Comparison of ENCODE assay signal across 20 mouse cellular contexts in the genomic region with DNA sequence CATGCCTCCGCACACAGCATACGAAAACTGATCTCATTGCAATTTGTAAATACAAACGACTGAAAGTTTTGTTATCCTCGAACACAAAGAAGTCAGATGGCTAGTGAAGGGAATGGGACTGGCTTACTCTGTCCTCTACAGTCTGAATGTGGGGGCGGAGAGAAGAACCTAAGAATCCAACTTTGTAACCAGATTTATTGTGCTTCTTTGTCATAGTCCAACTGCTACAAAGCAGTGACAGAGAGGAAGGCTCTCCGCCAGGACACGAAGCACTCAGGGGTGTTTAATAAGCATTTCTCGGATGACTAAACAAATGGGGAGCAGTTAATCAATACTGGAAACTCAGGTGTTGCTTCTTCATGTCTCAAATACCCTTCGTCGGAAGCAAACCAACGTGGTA. TPM values are rescaled to one million over a fixed set of nuclear protein-coding genes. Genes with fewer than 3 reads are reported as not detected.
DNase-seq lines count a peak whose midpoint lies in the region; ATAC-seq and TF ChIP-seq lines count a peak whose summit lies in the region.
"Had no signal": no experiment of that assay in that cellular context is flagged by ENCODE, and none has a peak within 500 bp of the region (broad histone marks: within the 10 kb centered on the region; RNA-seq: fewer than 3 reads in every experiment).

No protein-coding gene starts in this region.

- 0 out of 2 replicates have a peak, but pooled peaks have one; percentile 18 for ATAC-seq in forebrain, embryonic 16.5 days
- ATAC-seq in forebrain, embryonic 12.5 days (ENCODE audit: low FRiP score), result no peak
- peak; percentile 50; the same call in 1 of the 2 replicates for ATAC-seq in neural tube, embryonic 14.5 days (ENCODE audit: low read depth)
- ATAC-seq: activated CD4-positive, CD25-positive, alpha-beta regulatory T cell, adult 4 months; forebrain, embryonic 13.5 days; Patski had no signal

- no peak overlapping the region for H3K4me2 ChIP-seq in forebrain, embryonic 16.5 days (ENCODE audit: low read length)
- no peak overlapping the region for H3K4me2 ChIP-seq in forebrain, embryonic 12.5 days
- H3K4me2 ChIP-seq in neural tube, embryonic 14.5 days (ENCODE audit: low read depth, low read length), result no peak overlapping the region
- H3K4me2 ChIP-seq: embryonic facial prominence, embryonic 13.5 days; forebrain, embryonic 13.5 days; heart, embryonic 15.5 days; hindbrain, embryonic 13.5 days had no signal

- no peaks in the 10 kb centered on the region for H3K9me3 ChIP-seq in forebrain, embryonic 16.5 days (ENCODE audit: control insufficient read depth, low read length)
- no peaks in the 10 kb centered on the region for H3K9me3 ChIP-seq in forebrain, embryonic 12.5 days
- no peaks in the 10 kb centered on the region for H3K9me3 ChIP-seq in neural tube, embryonic 14.5 days (ENCODE audit: control insufficient read depth, low read length)
- H3K9me3 ChIP-seq: embryonic facial prominence, embryonic 13.5 days; forebrain, embryonic 13.5 days; heart, embryonic 10.5 days; heart, embryonic 15.5 days; hindbrain, embryonic 13.5 days had no signal

- no peaks in the 10 kb centered on the region for H3K27me3 ChIP-seq in forebrain, embryonic 16.5 days (replicated peaks; ENCODE audit: control insufficient read depth, insufficient read depth, low read length)
- H3K27me3 ChIP-seq in forebrain, embryonic 12.5 days, result no peaks in the 10 kb centered on the region
- H3K27me3 ChIP-seq in neural tube, embryonic 14.5 days (ENCODE audit: control insufficient read depth, insufficient read depth, low read length), result no peaks in the 10 kb centered on the region
- H3K27me3 ChIP-seq: embryonic facial prominence, embryonic 13.5 days; forebrain, embryonic 13.5 days; heart, embryonic 15.5 days; hindbrain, embryonic 13.5 days; Patski had no signal

- H3K4me3 ChIP-seq in forebrain, embryonic 16.5 days (replicated peaks; ENCODE audit: low read length), result no peak overlapping the region
- no peak overlapping the region for H3K4me3 ChIP-seq in forebrain, embryonic 12.5 days (replicated peaks)
- no peak overlapping the region for H3K4me3 ChIP-seq in layer of hippocampus, adult 2 months
- no peak overlapping the region for H3K4me3 ChIP-seq in neural tube, embryonic 14.5 days (ENCODE audit: low read depth, low read length)
- H3K4me3 ChIP-seq: embryonic facial prominence, embryonic 13.5 days; forebrain, embryonic 13.5 days; heart, embryonic 10.5 days; heart, embryonic 15.5 days; hindbrain, embryonic 13.5 days had no signal

- H3K9ac ChIP-seq in forebrain, embryonic 16.5 days (replicated peaks; ENCODE audit: low read depth, low read length), result no peak overlapping the region
- H3K9ac ChIP-seq in forebrain, embryonic 12.5 days, result no peak overlapping the region
- no peak overlapping the region for H3K9ac ChIP-seq in neural tube, embryonic 14.5 days (replicated peaks; ENCODE audit: low read depth, low read length)
- H3K9ac ChIP-seq: embryonic facial prominence, embryonic 13.5 days; forebrain, embryonic 13.5 days; heart, embryonic 15.5 days; hindbrain, embryonic 13.5 days had no signal

- DNase-seq in layer of hippocampus, adult 2 months (ENCODE audit: low spot score in 2 of 2), result no peak
- no peak for DNase-seq in layer of hippocampus, adult 9-10 months (ENCODE audit: low spot score)
- DNase-seq in Muller cell, postnatal 12 days (ENCODE audit: inconsistent ontology term), result peak; percentile 61
- no peak for DNase-seq in adrenal gland, postnatal 4 days (ENCODE audit: low spot score in 2 of 2)
- DNase-seq: adrenal gland, postnatal 14 days; cerebellum, adult 8-10 months; cerebellum, postnatal 25 days; gastrocnemius, postnatal 10 days; heart, adult 18-20 months; heart, postnatal 14 days had no signal

- no peaks in the 10 kb centered on the region; the same call in 1 of the 2 replicates for H3K36me3 ChIP-seq in forebrain, embryonic 16.5 days (ENCODE audit: control insufficient read depth, insufficient read depth)
- no peaks in the 10 kb centered on the region for H3K36me3 ChIP-seq in forebrain, embryonic 12.5 days (replicated peaks)
- H3K36me3 ChIP-seq in neural tube, embryonic 14.5 days (ENCODE audit: control insufficient read depth, insufficient read depth, low read length), result no peaks in the 10 kb centered on the region
- H3K36me3 ChIP-seq: embryonic facial prominence, embryonic 13.5 days; heart, embryonic 10.5 days; heart, embryonic 15.5 days; hindbrain, embryonic 13.5 days had no signal

- H3K4me1 ChIP-seq in forebrain, embryonic 16.5 days (replicated peaks; ENCODE audit: control insufficient read depth, insufficient read depth, low read length), result peaks cover 13% of the 10 kb centered on the region
- peaks cover 7% of the 10 kb centered on the region; the same call in 1 of the 2 replicates for H3K4me1 ChIP-seq in forebrain, embryonic 12.5 days
- H3K4me1 ChIP-seq in neural tube, embryonic 14.5 days (ENCODE audit: control insufficient read depth, insufficient read depth, low read length), result peaks cover under 1% of the 10 kb centered on the region; the same call in 1 of the 2 replicates

- no peak for TF ChIP-seq CTCF in layer of hippocampus, adult 2 months (conservative IDR thresholded peaks at IDR 0.05)

- H3K27ac ChIP-seq in forebrain, embryonic 16.5 days (ENCODE audit: low read length), result no peak overlapping the region
- H3K27ac ChIP-seq in forebrain, embryonic 12.5 days, result no peak overlapping the region
- H3K27ac ChIP-seq in layer of hippocampus, adult 2 months, result 0 out of 2 replicates have a peak overlapping the region, but pooled peaks have one; percentile 2
- H3K27ac ChIP-seq in neural tube, embryonic 14.5 days (ENCODE audit: low read depth, low read length), result no peak overlapping the region
- H3K27ac ChIP-seq: embryonic facial prominence, embryonic 13.5 days; forebrain, embryonic 13.5 days; heart, embryonic 10.5 days; heart, embryonic 15.5 days; hindbrain, embryonic 13.5 days had no signal

- WGBS in forebrain, embryonic 16.5 days, result 56% methylated on average over 11 of the region's 11 CpGs
- WGBS in forebrain, embryonic 12.5 days, result 69% methylated on average over 11 of the region's 11 CpGs
- 35% methylated on average over 11 of the region's 11 CpGs for WGBS in neural tube, embryonic 14.5 days

RNA-seq across cellular contexts. Expression of a gene that starts 43.6 kb away (rescaled TPM):
- polyA plus RNA-seq in forebrain, embryonic 16.5 days (2015; fragmentation: Nextera tagmentation; extraction: Ambion mirVana), result 4.7 and 4.8 TPM in 2 replicates
- polyA plus RNA-seq in forebrain, embryonic 12.5 days (2016; fragmentation: Nextera tagmentation; extraction: Ambion mirVana), result 3.1 TPM in 2 replicates
- total RNA-seq in layer of hippocampus, adult 2 months (2021), result 10 to 100 TPM; 47.5 to 53.2 TPM
- polyA plus RNA-seq in neural tube, embryonic 14.5 days (2014; fragmentation: Nextera tagmentation; extraction: Ambion mirVana), result 6.1 and 6.6 TPM in 2 replicates
- 10 to 100 TPM; 71.7 to 72.8 TPM for total RNA-seq in adrenal gland, postnatal 4 days (2021)
